Mouse (Mus musculus): ENCODE measurements around the gene Atad3a.
"Not testable (repeated sequence)": the region's sequence is repeated elsewhere in the genome, so short reads cannot be mapped to it uniquely, and the experiment has no call there.

Atad3a gene

GRCm38 (mm10) chr4:155774971-155775740, 14.3 kb upstream of the Atad3a start:
- DNase-seq (ENCODE audit: low spot score): no peak

- peak; percentile 84 for DNase-seq (ENCODE audit: low spot score)
Measured at GRCm38 (mm10) chr4:155774280-155774754, 13.4 kb upstream of the Atad3a start, which contains the start of gene Vwa1. TSS of gene Vwa1 (minus strand) at chr4:155774698.

- no peak for DNase-seq (ENCODE audit: low spot score)
Measured at GRCm38 (mm10) chr4:155773335-155774078, 12.6 kb upstream of the Atad3a start.

DNA sequence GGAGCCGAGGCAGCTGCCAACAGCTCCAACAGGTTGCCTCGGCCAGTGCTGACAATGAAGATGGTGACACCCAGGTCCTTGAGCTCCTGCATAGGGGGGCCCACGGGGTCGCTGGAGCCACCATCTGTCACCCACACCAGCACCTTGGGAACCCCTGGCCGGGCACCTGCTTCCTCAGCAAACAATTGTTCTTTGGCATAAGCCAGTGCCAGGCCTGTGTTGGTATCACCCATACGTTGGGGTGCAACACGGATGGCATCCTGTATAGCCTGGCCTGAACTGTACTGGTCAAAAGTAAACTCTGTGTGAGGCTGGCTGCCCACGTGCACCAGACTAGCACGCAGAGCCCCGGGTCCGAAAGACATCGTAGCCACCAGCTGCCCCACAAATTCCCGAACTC, 11.9 kb upstream of the Atad3a start:
- no peak for DNase-seq (ENCODE audit: low spot score)

- DNase-seq (ENCODE audit: low spot score): no peak
Measured at GRCm38 (mm10) chr4:155771706-155772105, 10.8 kb upstream of the Atad3a start.

DNA sequence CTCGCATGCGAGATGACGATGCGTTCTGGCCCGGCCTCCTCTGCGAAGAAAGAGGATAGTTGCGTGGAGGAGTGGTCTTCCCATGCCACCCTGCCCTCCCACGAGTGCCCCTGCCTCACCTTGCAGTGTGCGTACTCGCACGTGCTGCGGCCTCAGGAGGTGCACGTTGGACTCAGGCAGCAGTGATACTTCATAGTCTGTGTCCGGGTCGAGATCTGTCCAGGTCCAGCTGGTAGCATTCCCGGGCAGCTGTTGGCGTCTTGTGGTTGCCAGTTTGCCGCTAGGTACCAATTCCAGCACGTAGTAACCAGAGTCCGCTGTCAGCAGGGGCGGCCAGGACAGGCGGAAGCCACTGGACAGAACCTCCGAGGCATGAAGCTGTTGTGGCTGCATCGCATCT, 9.7 kb upstream of the Atad3a start:
- DNase-seq (ENCODE audit: low spot score): no peak

DNA sequence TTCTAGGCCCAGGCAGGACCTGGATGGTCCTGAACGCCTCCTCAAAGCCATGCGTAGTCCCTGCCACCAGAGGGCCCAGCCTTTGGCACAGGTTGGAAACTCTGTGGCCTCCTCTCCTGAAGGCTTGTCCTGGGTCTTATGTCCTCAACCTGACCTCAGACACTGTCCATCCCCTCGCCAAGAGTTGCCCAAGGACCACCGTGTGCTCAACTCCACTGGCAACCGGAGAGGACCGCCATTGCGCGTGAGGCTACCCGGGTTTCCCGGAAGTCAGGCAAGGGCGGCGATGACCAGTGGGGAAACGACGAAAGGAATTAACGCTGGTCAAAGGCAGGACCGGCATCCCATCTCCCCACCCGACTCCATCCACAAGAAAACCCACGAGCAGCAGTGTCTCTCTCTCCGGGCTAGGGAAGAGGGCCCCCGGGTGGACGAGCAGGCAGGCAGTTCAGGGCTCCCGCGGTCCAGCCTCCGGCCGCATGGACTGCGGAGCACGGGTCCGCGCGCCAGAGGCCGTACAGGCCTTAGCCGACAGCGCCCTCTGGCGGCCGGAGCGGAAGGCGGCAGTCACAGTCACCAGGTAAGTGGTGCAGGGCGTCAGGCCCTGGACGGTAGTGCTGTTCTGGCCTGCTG, 9.1 kb upstream of the Atad3a start:
- DNase-seq (ENCODE audit: low spot score): peak; percentile 87

DNA sequence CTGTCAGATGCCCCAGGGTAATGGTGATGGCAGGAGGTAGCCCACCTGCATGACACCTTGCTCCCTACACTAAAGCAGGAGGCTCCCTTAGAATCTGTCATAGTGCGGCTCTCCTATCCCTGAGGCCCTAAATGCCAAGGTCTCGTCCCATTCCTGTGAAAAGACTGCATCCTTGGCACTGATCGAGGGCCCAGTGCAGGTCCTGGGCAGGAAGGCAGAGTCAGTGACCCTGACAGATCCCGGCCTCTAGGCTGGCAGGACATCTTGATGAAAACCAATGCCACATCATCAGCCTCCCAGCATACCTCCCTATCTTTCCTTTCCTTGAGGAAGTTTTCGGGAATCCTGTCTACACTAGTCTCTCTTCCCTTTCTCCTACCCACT, 8.6 kb upstream of the Atad3a start:
- DNase-seq (ENCODE audit: low spot score): no peak

DNA sequence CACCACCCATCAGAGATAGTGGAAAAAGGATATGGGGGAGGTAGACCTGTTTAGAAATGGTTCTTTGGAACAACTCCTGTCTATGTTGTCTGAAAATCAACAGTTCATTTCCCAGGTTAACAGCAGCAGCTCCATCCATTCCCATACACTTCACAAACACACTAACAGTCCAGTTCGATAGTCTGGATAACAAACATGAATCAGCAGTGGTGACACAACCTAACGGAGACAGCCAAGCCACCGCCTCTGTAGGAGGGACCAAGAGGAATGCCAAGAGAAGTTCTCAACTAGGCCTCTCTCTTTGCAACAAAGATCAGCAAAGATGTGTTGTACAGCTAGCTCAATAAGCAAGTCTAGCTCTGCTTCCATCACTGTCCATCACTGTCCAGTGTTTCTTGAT, 1.5 kb upstream of the Atad3a start:
- DNase-seq (ENCODE audit: low spot score): no peak

DNA sequence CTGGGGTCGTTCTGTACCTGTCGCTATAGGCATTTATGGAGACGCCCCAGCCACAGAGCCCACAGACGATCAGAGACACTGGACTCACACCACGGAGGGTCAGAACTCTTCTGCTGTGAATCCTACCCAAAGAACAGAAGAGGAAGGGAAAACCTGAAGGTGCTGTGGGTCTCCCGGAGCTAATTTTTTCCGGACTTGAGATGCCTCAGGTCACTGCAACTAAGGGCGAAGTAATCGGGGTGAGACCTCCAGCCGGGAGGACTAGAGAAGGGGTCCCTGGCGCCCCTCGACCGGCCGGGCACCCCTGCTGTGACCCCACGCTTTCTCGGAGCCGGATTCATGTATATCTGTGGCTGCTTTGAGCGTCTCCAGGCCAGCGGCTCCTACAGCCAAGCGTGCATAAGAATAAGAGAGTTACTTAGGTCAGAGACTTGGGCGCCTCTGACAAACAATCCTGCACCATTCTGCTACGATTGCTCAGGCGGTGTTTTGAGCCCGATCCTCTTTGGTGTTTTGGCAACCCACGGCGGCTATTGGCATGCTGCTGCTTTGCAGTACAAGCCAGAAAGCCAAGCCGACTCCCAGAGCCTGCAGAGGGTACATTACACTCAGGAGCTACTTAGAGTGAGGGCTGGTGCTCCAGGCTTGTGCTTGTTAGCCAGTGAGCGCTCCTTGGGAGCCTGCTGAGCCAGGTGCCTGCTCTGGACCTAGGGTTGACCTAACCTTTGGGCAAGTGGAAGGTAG, 635 bp upstream of the Atad3a start:
- DNase-seq (ENCODE audit: low spot score): no peak

DNA sequence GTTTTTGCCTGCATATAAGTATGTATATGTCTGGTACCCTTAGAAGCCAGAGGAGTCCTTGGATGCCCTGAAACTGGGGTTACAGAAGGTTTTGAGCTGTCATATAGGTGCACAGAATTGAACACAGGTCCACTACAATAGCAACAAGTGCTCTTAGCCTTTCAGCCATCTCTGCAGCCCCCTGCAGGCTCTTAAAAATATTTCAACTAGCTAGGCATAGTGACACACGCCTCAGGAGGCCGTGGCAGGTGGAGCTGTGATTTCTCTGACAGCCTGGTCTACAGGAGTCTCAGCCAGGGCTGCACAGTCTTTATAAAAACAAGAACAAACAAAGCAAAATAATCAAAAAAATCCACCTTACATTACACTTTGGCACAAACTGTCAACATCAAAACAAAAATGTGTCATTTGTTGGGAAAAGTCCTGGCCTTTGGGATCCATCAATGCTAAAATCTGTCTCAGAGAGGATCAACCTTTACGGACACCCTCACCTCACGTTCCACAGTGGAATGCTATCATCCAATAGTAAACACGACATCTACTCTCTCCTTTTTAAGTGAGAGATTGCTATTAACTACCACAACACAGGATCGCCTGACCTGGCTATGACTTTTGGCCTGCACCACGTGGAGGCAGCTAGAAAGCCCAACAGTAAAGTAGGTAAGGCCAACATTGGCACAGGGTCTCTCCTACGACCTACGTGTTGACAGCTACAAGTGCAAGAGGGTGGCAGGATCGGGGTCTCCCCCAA, 856 bp downstream of the Atad3a start:
- DNase-seq (ENCODE audit: low spot score): peak; percentile 31

- DNase-seq (ENCODE audit: low spot score): no peak
Measured at GRCm38 (mm10) chr4:155757011-155757410, 3.9 kb downstream of the Atad3a start.

GRCm38 (mm10) chr4:155746575-155747490, 14.1 kb downstream of the Atad3a start:
- DNase-seq (ENCODE audit: low spot score): no peak

DNA sequence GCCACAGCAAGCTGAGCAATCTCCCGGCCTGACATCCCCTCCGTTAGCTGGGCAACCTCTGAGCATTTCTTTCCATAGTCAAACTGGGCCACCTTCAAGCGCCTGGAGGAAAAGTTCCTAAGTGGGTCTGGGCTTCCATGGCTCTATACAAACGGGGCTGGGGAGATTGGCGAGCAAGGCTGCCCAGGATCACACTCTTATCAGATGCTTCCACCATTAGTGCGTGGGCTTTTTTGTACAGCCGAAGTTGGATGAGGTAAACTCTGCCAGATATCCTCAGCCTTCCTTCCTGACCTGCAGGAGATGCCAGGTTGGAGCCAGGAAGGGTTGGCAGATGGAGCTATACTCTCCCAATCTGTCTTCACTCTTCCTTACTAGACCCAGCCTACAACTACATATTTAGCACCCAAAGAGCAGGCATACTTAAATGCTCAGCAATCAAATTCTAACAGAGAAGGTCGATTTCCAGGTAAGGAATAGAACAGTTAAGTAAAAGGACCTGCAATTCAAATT, 14.8 kb downstream of the Atad3a start:
- DNase-seq (ENCODE audit: low spot score): no peak

DNA sequence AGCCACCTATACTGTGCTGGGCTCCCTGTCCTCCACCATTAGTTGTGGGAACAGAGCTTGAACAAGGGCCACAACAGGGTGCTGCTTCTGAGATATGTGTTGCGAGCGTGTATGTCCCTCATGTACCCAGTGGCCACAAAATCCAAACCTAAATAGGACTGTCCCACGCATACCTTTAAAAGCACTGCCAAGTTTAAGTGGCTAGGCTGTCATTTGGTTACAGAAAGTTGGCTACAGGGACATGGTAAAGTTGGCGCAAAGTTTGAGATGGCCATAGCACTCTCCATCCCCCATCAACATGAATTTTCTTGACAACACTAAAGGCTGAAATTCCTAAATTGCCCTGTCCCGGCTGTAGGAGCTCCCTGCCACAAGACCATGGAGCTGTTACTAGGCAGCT, 15.8 kb downstream of the Atad3a start:
- no peak for DNase-seq (ENCODE audit: low spot score)

GRCm38 (mm10) chr4:155744474-155744873, 16.4 kb downstream of the Atad3a start:
- DNase-seq (ENCODE audit: low spot score): no peak

GRCm38 (mm10) chr4:155742684-155743083, 18.2 kb downstream of the Atad3a start:
- DNase-seq (ENCODE audit: low spot score): no peak

- DNase-seq (ENCODE audit: low spot score): not testable (repeated sequence)
Measured at GRCm38 (mm10) chr4:155740681-155741080, 20.2 kb downstream of the Atad3a start.

GRCm38 (mm10) chr4:155739741-155740636, 20.9 kb downstream of the Atad3a start:
- no peak for DNase-seq (ENCODE audit: low spot score)
